Mouse (Mus musculus) thymus, postnatal 14 days (tissue): ENCODE measurements at regions not wholly inside any gene's neighbourhood (a gene's known extent, or its start where the extent isn't known, plus 50 kb on each side); places are given as distances from the start of the nearest gene placed in this dataset.

ENCODE experiments used
- DNase-seq: peaks from one replicate; pipeline ENCODE4 v3.0.0; 2021

DNA sequence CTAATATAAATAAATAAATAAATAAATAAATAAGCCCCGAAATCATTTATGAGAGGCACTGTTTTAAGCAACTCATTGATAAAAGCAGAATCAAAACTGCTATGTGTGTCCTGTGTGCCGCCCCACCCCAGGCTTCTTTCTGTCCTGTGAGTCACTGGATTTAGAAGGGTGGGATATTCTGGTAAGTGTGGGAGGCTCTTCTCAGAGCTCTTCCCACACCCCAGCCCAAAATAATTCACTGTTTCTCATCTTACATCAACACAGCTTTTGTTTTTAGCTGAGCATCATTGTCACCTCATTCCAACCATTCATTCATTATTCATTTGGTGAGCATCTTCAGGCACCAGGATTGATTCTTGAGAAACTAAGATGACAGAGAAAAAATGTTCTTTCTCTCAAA is 118.4 kb downstream of the Barx2 start:
- DNase-seq, result no peak

DNA sequence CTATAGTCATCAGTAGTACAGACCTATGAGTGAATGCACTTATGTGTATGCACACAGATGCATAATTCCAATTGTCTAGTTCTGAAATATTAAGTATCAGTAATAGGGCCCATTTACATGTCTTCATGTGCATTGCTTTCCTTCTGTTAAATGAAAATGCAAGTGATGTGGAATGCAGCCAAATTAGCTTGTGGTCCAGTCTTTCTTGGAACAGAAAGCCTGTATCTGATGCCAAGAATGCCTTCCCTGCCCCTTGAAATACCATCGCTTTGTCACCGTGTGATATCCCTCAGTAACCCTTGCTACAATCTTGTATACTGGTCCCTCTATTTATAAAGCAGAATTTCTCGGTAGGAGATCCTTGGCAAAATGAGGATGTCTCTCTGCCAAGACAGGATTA is 137.3 kb downstream of the Barx2 start:
- DNase-seq, result no peak

DNA sequence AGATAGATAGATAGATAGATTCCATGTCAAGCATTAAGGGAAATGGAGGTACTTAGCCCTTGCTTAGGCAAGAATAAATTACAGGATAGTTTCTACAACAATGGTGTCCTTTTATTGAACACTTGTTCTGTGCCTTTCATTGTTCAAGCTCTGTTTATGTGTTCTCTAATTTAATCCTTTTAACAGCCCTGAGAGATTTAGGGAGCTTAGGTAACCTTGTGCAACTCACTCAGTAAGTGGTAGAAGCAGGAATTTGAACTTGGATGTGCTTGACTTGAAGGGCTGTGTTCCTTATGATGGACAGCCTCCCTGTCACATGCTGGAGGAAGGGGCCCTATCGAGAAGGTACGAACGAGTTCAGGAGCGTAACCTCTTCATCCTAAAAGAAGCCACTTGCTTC is 147.9 kb downstream of the Barx2 start:
- DNase-seq, result no peak

DNA sequence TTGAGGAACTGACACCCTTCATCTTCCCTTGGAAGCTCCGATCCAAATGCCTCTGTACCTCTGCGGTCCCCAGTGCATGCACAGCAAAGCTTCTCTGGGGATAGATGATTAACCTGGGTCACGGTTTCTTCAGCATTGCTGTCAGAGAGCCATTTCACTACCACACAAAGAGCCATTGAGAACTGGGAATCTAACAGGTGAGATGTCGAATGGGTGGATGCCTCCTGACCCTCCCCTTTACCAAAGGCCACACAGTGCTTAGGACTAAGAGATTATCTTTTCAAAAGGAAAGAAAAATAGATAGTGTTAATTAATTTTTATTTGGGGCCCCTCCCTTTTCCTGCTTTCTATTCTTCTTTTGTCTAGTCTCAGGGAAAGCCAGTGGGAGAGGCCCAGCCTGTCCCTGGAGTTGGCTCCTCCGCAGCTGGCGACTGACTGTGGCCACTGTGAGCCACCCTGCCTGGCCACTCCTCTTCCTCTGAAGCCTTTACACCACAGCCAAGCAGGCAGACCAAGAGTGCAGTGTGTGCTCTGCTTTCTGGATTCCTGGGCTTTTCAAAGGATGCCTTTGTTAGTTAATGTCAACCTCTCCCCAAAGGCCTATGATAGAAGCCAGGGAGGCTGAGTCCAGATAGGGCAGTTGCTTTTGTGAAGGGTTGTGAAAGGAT is 155.2 kb downstream of the Barx2 start:
- no peak for DNase-seq

DNA sequence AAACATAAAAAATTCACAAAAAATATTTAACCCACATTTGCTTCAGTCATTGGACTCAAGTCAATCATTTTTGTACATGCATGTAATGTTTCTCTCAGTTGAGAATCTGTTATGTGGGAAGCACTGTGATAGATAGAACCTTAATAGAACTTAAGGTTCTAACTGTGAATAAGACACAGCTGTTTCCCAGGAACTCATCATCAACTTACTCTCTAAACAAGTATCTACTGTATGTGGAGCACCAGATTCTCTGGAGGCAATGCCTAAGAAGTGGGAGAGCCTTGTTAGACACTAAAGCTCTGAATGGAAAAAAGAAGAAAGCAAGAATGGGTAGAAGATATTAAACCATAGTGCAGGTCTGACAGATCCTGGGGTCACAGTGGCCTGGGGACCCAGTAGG is 182.8 kb downstream of the Barx2 start:
- DNase-seq, result no peak

DNA sequence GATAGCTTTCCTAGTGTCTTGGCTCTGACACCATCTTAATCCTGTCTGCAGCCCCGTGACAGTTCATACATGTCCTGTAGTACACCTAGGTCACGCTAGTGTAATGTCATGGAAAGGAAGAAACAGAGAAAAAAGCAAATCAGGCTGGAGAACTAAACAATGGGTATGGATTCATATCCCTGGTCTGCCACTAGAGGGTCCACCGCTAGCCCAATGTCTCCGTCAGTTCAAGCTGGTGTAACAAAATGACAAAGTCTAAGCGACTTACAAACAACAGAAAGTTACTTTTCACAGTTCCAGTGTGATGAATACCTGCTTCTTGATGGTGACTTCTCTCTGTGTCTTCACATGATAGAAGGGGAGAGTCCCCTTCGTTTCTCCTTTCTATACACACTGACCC is 194.0 kb downstream of the Barx2 start:
- DNase-seq, result no peak

DNA sequence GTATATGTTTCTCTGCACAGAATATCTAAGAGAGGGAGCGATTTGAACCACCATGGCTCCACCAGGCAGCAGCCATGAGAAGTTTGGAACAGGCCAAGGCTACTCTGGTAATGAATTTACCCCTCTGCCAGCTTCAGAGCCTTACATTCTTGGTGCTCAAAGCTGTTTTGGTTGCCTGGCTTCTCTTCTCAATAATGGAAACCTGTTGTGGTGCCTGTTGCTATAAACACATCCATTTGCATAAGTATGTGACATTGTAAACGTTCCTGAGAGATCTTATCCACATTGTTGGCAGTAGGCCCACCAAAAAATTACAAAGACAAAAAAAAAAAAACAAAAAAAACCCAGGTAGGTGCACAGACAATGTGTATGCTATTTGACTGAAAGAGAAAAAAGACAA is 203.2 kb downstream of the Barx2 start:
- DNase-seq, result no peak

DNA sequence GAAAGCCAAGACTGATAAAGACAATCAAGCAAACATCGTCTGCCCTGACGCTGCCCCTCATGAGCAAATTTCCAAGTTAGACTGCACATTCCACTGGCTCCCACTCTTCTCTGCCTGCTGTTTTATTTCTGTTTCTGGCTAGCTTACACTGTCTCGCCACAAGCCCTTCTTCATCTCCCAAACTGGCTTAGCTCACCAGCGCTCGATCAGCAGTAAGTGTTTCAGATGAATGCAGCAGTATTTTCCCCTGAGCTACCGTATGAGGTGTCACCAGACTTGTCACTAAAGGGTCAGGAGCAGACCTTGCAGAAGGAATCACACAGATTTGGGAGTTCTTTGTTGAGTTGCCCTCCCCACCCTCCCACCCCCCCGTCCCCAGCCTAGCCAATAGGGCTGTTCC is 206.6 kb downstream of the Barx2 start:
- DNase-seq, result no peak

DNA sequence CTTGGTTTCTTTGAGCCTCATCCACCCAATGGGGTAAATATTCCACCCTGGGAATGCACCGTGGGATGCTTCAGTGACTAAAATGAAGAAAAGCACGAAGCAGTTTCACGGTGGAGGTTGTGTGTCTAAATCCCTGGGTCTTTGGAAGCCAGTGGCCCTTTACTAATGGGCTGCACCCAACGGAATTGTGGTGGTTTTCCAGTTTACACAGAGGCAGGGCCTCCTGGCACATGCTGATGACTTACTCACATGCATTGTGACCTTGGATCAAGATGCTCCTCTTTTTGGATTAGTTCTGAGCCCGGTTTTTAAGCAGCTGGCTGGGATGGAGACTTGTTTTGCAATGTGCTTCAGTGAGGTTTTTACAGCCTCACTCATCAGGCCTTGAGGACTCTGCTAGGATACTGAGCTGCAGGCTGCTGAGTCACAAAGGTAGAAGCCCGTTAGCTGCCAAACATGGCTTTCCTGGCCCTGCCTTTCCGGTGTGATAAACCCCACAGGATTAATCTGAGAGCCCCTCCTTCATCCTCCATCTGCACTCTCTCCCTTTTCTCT is 222.3 kb downstream of the Barx2 start:
- DNase-seq, result no peak

DNA sequence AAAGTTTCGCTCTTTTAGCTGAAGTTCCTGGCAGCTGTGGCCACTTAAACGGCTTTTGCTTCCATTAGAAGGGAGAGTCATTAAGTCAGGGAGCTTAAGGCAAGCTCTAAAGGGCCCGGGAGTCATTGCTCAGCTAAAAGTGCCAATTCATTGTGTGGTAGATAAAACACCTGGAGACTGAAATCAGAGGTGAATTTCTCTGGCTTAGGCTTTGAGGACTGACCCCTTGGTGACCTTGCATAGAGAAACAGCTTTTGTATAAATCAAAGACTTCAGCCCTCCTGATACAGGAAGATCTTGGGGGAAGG is 224.1 kb upstream of the Tmem45b start:
- DNase-seq, result no peak

DNA sequence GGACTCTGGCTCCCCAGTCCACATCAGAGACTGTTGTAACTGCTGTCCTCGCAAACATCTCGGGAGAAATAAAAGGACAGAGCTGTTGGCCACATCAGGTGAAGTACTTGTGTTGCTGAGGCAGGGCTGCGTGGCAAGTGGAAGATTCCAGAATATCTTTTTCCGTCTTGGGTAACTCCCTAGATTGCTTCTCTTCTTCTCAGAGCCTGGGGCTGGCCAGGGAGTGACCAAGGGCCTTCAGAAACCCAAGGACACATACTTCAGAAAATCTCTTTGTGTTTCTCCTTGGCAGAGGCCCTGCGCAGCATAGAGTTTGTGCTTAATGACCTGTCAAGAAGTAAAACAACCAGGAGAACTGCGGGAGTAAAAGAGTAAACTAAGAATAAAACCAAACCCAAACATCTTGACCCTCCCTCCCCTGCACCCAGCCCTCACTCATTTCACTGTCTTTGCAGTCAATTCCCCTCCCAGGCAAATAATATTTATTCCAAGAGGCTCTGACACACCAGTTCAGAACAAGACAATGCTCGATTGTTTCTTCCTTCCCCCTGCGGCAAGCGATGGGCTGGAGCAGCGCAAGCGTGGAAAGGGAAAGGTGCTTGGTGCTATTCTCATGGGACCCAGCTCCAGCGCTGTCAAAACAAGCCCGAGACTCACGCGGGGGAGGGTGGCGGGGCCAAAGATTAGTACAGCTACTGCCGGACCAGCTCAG is 223.6 kb upstream of the Tmem45b start:
- DNase-seq, result no peak

DNA sequence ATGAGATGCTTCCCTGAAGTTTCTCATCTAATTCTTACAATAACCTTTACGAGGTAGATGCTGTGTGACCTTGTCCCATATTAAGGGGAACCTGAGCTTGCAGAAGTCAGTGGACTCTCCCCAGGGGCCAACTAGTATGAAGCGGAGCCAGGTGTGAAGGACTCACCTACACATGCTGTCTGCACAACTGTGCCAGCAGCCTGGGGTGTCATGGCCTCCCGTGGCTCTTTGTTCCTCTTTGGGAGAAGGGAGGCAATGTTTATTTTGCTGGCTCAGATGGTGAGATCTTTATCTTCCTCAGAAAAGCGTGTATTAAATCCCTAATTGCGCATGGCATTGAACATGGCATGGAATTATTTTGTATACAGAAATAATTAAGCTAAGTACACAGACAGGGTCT is 222.2 kb upstream of the Tmem45b start:
- DNase-seq, result no peak

DNA sequence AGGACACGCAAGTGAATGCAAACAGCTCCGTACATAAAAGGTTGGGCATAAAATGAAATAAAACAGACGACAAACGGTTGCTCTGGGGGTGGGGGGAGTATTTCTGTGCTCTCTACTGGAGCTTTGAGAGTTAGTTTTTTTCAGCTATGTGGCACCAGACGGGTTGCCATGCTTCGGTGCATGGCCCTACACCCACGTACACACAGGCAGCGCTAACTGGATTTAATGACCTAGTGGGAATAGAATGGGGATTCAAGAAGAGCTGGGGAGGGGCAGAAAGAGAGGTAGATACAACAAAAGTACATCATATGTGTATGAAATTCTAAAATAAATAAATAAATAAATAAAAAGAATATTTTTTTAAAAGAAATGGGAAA is 220.5 kb upstream of the Tmem45b start:
- DNase-seq, result no peak

DNA sequence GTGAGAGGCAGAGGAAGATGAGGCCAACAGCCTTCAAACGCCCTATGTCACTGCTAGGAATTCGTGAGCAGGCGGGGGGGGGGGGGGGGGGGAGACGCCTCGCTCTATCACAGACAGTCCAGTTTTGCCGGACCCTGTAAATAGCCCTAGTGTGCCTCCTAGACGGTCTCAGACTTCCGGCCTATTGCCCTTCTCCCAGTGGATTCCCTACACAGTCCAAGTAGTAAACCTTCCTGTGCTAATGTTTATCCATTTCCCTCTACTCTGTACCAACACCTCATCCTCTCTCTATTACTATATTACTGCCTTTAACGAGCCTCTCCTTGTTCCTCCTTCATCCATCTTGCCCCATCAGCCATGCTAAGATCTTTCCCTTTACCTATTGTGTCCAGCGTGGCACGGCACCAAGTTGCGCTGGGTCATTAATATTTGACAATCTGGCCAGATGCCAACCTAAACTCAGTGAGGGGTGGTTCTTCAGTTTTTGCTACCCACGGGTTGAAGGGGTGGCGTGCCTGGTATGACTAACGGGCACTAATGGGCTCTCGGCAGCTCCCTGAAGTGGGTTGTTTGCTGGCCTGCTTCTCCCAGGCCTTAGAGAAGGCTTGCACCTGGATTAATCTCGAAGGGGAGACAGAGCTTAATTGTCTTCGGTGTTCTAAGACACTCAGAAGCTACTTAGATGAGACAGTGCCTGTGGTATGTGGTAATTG is 220.0 kb upstream of the Tmem45b start:
- DNase-seq, result no peak

DNA sequence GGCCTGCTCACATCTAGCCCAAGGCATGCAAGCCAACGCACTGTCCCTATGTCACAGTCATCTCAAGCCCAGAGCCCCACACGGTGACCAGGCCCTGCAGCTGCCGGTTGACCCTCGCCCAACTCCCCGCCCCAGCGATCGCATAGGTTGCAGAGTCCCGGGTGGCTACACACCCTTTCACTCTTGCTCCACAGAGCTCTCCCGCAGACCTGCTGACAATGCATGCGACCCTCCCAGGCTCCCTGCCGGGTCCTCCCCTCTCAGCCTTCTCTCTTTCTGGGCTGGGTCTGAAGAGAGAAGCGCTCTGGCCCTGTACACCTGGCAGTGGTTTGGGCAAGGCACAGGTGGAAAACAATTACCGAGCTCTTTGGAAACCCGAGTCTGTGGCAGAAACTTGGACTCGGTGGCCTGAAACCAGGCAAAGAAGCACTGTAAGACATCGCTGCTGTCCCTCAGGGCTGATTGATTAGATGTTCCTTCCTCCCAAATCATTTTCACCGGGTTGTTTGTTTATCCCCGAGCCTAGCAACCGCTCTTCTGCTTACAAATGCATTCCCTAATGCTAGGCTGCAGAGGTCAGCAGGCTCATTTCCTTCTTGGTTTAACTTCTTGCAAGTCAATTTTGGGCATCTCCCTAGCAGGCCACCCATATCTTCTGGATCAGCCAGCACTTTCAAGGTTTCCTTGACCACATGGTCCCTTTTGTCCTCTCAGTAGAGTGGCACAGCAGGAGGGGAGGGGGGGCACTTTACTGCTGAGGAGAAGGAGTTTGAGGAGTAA is 219.2 kb upstream of the Tmem45b start:
- DNase-seq, result no peak

DNA sequence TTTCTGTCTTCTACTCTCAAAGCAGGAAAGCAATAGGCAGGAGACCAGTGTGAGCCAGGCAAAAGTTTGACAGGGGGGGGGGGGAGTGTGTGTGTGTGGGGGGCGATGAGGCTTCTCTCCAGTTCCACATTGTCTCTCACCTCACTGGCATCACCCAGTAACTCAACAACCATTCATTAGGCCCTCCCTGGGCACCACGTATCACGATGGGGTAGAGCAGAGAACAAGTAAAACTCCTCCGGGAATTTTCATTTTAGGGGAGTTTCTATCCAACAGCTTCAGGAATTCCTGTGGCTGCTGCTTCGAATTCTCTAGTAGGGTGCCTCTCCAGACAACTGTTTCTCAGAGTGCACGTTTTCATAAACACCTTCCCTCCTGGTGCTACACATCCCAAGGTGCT is 218.6 kb upstream of the Tmem45b start:
- DNase-seq, result no peak

DNA sequence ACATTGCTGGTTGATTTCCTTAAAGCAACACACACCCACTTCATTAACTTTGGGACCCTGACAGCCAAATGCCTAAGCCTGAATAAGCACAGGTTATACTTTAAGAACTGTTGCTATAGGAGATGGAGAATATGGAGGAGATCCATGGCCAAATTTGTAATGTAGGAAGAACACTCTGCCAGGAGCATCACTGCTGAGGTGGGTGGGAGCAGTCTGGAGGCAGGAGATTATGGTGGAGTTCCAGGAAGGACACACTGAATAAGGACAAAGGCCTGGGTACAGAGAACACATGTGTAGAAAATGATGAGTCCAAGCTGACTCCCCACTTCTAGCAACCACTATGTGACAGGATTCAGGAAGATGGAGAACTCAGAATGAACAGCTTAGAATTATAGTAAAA is 212.9 kb upstream of the Tmem45b start:
- DNase-seq, result no peak

DNA sequence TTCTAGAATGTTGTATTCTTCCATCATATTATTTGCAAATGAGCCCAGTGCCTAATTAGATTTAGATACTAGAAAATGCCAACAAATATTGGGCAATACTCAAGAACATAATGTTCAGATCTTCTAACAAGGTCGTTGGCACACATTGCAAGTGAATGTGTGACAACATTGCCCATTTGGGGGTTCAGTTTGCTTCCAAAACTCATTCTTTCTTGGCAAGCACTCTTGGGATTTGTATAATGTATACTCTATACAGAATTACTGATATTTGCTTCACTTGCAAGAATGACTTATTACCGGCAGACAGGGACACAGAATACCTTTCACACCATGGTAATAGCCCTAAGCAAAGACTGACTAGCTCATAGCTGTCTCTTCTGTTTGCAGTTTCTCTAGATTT is 194.8 kb upstream of the Tmem45b start:
- no peak for DNase-seq

DNA sequence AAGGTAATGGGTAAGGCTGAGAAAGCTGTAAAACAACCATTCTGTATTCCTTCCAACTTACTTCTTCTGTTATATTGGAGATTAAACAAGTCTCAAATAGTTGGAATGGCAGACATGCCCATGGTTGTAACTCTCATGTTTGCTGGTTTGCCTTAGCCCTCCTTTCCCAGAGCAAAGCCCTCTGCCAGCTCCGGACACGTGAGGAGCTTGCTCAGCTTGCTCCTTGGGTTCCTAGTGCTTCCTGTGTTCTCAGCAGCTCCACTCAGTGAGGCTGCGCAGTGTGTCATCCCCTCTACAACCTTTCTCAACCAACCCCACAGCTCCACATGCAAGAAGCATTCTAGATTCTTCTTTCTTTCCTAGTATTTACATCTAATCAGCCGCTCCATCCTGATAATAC is 193.3 kb upstream of the Tmem45b start:
- no peak for DNase-seq

DNA sequence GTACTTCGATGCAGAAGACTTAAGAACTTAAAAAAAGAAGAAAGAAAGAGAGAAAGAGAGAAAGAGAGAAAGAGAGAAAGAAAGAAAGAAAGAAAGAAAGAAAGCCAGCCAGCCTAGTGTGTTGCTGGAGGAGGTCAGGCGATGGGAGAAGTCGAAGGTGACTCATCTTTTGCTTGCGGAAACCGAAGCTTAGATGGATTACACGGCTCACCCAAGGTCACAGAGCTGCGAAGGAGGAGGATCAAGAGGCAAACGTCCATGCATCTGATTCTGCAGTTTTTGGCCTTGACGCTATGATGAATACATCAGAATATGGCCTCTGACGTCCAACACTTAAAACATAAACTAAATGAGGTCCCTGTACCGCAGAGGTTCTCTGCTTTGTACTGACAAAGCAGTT is 192.4 kb upstream of the Tmem45b start:
- no peak for DNase-seq

DNA sequence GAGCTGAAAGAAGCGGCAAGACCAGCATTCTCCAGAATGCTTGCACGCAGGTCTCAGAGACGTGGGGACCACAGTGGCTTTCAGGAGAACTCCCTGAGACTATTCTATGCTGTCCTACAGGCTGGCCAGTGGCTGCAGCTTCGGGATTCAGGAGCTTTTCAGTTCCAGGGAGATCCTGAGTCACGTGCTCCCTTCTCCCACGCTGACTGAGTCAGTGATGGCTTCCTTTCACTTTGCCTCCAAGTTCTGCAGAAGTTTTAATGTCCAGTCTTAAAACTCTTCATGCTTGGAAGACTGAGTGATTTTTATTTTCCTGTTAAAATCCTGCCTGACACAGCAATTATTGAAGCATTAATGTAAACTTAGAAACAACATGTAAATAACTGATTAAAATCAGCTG is 190.5 kb upstream of the Tmem45b start:
- DNase-seq, result no peak

DNA sequence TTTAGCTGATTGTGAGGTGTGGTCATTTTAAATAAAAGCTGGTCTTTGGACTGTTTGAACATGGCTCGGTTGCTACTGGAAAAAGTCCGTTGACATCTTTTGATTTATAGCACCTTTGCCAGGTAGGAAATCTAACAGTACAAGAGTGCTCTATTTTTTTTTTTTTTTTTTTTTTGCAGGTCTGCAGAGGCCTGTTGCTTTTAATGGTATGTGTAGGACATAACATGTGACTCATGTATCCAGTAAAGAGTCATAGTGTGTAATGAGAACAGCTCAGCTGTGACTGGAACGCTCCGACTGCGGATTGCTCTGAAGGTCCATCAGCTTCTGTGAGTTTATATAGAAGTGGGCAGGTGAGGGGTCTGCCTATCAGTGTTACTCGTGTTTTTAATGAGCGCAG is 190.0 kb upstream of the Tmem45b start:
- no peak for DNase-seq

DNA sequence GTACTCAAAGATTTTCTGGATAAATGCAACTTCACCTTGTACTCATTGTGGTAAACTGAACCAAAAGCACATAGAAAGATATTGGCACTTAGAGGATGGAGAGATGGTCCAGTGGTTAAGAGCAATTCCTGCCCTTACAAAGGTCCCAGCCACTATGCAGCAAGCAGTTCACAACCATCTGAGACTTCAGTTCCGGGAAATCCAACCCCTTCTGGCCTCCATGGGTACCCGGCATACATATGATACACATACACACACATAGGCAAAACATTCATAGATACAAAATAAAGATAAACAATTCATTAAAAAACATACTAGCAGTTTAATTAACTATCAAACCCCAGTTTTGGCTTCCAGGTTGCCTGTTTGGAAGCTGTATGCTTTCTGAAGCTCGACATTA is 189.5 kb upstream of the Tmem45b start:
- DNase-seq, result no peak
